Mouse (Mus musculus): Measurements from ENCODE around the gene Zhx3. TPM values are rescaled to one million over a fixed set of nuclear protein-coding genes. Genes with fewer than 3 reads are reported as not detected.

Zhx3 gene
- polyA plus RNA-seq, 1 experiment = 11.6 TPM

- TF ChIP-seq POLR2A (IDR thresholded peaks at IDR 0.05; ENCODE audit: borderline replicate concordance, extremely low read depth, low read depth, low read length) = no peak
- peak; percentile 77 for TF ChIP-seq CTCF (IDR thresholded peaks at IDR 0.05; ENCODE audit: insufficient read depth, low read length)
- Histone ChIP-seq H3K4me3 (replicated peaks; ENCODE audit: extremely low read depth, low read depth, low read length) (peak overlapping the region; percentile 72), H3K4me1 (ENCODE audit: control insufficient read depth, insufficient read depth, low read length) (peaks cover 18% of the 10 kb centered on the region)
- DNase-seq = no peak
- 26% methylated on average over 17 of the region's 17 CpGs for WGBS
Measured at GRCm38 (mm10) chr2:160729851-160730796, 142.7 kb downstream of the Zhx3 start.

- no peak for DNase-seq
- H3K4me1 ChIP-seq (ENCODE audit: control insufficient read depth, insufficient read depth, low read length) = peaks cover 12% of the 10 kb centered on the region
Measured at GRCm38 (mm10) chr2:160729436-160729835, 143.4 kb downstream of the Zhx3 start.

GRCm38 (mm10) chr2:160728972-160729371, 143.8 kb downstream of the Zhx3 start:
- Histone ChIP-seq H3K4me1 (ENCODE audit: control insufficient read depth, insufficient read depth, low read length) (peaks cover 10% of the 10 kb centered on the region), H3K4me3 (replicated peaks; ENCODE audit: extremely low read depth, low read depth, low read length) (no peak overlapping the region)
- DNase-seq = peak; percentile 16
- 87% methylated on average over 3 of the region's 3 CpGs for WGBS
- TF ChIP-seq POLR2A (IDR thresholded peaks at IDR 0.05; ENCODE audit: borderline replicate concordance, extremely low read depth, low read depth, low read length) (no peak), CTCF (IDR thresholded peaks at IDR 0.05; ENCODE audit: insufficient read depth, low read length) (no peak)

More at GRCm38 (mm10) chr2:160729436-160729835, 143.4 kb downstream of the Zhx3 start:
- WGBS = 55% methylated on average over 2 of the region's 2 CpGs
- TF ChIP-seq POLR2A (IDR thresholded peaks at IDR 0.05; ENCODE audit: borderline replicate concordance, extremely low read depth, low read depth, low read length) (no peak), CTCF (IDR thresholded peaks at IDR 0.05; ENCODE audit: insufficient read depth, low read length) (no peak)
- H3K4me3 ChIP-seq (replicated peaks; ENCODE audit: extremely low read depth, low read depth, low read length) = no peak overlapping the region

GRCm38 (mm10) chr2:160725877-160726864, 146.6 kb downstream of the Zhx3 start:
- no peak overlapping the region for H3K4me3 ChIP-seq (replicated peaks; ENCODE audit: extremely low read depth, low read depth, low read length)
- H3K4me1 ChIP-seq (ENCODE audit: control insufficient read depth, insufficient read depth, low read length) = peaks cover 10% of the 10 kb centered on the region
- DNase-seq = no peak
- 63% methylated on average over 6 of the region's 6 CpGs for WGBS
- TF ChIP-seq POLR2A (IDR thresholded peaks at IDR 0.05; ENCODE audit: borderline replicate concordance, extremely low read depth, low read depth, low read length) (no peak), CTCF (IDR thresholded peaks at IDR 0.05; ENCODE audit: insufficient read depth, low read length) (no peak)

GRCm38 (mm10) chr2:160724536-160724935, 148.3 kb downstream of the Zhx3 start:
- 72% methylated on average over 5 of the region's 5 CpGs for WGBS
- DNase-seq = no peak

GRCm38 (mm10) chr2:160723613-160724375, 149.0 kb downstream of the Zhx3 start:
- DNase-seq = no peak
- TF ChIP-seq CTCF (IDR thresholded peaks at IDR 0.05; ENCODE audit: insufficient read depth, low read length) (no peak), POLR2A (IDR thresholded peaks at IDR 0.05; ENCODE audit: borderline replicate concordance, extremely low read depth, low read depth, low read length) (no peak)
- peaks cover 2% of the 10 kb centered on the region for H3K4me1 ChIP-seq (ENCODE audit: control insufficient read depth, insufficient read depth, low read length)
- 77% methylated on average over 4 of the region's 4 CpGs for WGBS
- H3K4me3 ChIP-seq (replicated peaks; ENCODE audit: extremely low read depth, low read depth, low read length) = no peak overlapping the region

More at GRCm38 (mm10) chr2:160724536-160724935, 148.3 kb downstream of the Zhx3 start:
- TF ChIP-seq CTCF (IDR thresholded peaks at IDR 0.05; ENCODE audit: insufficient read depth, low read length) (no peak), POLR2A (IDR thresholded peaks at IDR 0.05; ENCODE audit: borderline replicate concordance, extremely low read depth, low read depth, low read length) (no peak)
- H3K4me1 ChIP-seq (ENCODE audit: control insufficient read depth, insufficient read depth, low read length) = peaks cover 4% of the 10 kb centered on the region
- H3K4me3 ChIP-seq (replicated peaks; ENCODE audit: extremely low read depth, low read depth, low read length) = no peak overlapping the region

GRCm38 (mm10) chr2:160722714-160723113, 150.1 kb downstream of the Zhx3 start:
- 67% methylated on average over 4 of the region's 4 CpGs for WGBS
- no peak for DNase-seq
- TF ChIP-seq POLR2A (IDR thresholded peaks at IDR 0.05; ENCODE audit: borderline replicate concordance, extremely low read depth, low read depth, low read length) = no peak
- no peak for TF ChIP-seq CTCF (IDR thresholded peaks at IDR 0.05; ENCODE audit: insufficient read depth, low read length)
- Histone ChIP-seq H3K4me1 (ENCODE audit: control insufficient read depth, insufficient read depth, low read length) (peaks cover 2% of the 10 kb centered on the region), H3K4me3 (replicated peaks; ENCODE audit: extremely low read depth, low read depth, low read length) (no peak overlapping the region)

- TF ChIP-seq POLR2A (IDR thresholded peaks at IDR 0.05; ENCODE audit: borderline replicate concordance, extremely low read depth, low read depth, low read length) (no peak), CTCF (IDR thresholded peaks at IDR 0.05; ENCODE audit: insufficient read depth, low read length) (no peak)
- WGBS = 36% methylated on average over 3 of the region's 3 CpGs
- DNase-seq = peak; percentile 82
- Histone ChIP-seq H3K4me1 (ENCODE audit: control insufficient read depth, insufficient read depth, low read length) (peaks cover 5% of the 10 kb centered on the region), H3K4me3 (replicated peaks; ENCODE audit: extremely low read depth, low read depth, low read length) (no peak overlapping the region)
Measured at GRCm38 (mm10) chr2:160718811-160719210, 154.0 kb downstream of the Zhx3 start.

Data from lung, adult 2 months (tissue).